Mouse (Mus musculus) gastrocnemius, adult 8-10 months (tissue): Measurements from ENCODE around the gene Vat1. TPM values are rescaled to one million over a fixed set of nuclear protein-coding genes. Genes with fewer than 3 reads are reported as not detected.
"Not testable (repeated sequence)": the region's sequence is repeated elsewhere in the genome, so short reads cannot be mapped to it uniquely, and the experiment has no call there.

Experiments
- DNase-seq, 2 experiments: peaks; one replicate each; pipeline ENCODE4 v3.0.0; 2022; ENCODE audit warnings: low spot score in 2 of 2
- total RNA-seq, 4 experiments: library from RNA; stranded (reverse); gene quantifications; 2 replicates each; pipeline ENCODE4 v1.2.4; 2022

The Vat1 gene
- total RNA-seq, 4 experiments from 2014 or later: 7.9 to 14.0 (median 9.8) TPM

DNA sequence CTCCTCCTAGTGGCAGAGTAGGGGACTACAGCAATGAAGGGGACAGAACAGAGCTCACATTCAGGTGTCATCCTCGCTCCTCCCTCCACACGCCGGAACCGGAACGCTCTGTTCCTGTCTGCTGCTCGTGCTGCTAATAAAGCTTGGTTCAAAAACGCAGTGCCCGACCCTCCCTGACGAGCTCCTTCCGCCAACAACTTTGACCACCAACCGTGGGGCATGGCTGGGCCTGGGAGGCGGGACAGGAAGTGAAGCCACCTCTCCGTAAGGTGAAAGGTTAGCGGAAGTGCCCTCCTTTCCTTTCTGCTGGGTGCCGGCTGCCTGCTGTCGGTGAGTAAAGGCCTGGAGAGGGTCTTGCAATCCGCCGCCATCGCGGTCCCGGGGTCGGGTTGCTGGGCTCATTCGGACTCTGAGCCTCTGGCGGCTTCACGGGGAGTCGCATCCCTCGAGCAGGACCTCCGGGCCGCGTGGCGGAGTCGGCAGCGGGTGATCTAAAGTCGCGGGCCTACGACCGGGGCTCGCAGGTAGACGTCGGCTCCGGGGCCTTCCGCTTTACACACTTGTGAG lies 23.8 kb downstream of the Vat1 start, which contains the start of gene Rpl27:
Gene Rpl27, plus strand, starts transcription at position 172 of the 567 bp plus-strand sequence.
- DNase-seq: peak; percentile 95 to 97

DNA sequence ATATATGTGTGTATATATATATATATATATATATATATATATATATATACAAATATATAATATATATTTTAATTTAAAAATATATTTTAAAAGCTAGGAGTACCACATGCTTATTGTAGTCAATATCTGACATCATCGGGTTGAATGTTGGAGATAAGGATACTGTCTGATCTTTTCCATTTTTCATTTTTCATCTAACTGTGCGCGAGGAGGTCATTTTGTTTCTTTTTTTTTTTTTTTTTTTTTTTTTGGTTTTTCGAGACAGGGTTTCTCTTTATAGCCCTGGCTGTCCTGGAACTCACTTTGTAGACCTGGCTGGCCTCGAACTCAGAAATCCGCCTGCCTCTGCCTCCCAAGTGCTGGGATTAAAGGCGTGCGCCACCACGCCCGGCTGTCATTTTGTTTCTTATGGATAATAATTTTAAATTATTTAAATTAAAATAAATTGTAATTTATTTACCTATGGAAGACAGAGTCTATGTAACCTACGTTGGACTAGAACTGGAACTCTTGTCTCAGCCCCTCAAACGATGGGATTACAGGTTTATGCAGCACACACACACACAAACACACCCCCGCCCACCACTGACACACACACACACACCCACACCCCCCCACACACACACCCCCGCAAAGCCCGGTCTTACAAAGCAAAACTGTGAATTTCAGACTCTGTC lies 24.4 kb downstream of the Vat1 start:
- not testable (repeated sequence) for DNase-seq

DNA sequence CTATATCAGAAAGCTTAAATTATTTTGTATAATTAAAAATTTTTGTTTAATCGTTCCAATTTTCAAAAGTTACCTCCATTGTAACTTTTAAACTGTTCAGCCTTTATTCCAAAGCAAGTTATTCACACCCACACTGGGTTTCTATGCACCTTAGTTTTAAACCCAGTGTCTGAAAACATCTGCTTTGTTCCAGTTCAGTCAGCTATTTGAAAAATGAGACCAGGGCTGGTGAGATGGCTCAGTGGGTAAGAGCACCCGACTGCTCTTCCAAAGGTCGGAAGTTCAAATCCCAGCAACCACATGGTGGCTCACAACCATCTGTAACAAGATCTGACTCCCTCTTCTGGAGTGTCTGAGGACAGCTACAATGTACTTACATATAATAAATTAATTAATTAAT lies 28.0 kb downstream of the Vat1 start:
- DNase-seq: not testable (repeated sequence)

DNA sequence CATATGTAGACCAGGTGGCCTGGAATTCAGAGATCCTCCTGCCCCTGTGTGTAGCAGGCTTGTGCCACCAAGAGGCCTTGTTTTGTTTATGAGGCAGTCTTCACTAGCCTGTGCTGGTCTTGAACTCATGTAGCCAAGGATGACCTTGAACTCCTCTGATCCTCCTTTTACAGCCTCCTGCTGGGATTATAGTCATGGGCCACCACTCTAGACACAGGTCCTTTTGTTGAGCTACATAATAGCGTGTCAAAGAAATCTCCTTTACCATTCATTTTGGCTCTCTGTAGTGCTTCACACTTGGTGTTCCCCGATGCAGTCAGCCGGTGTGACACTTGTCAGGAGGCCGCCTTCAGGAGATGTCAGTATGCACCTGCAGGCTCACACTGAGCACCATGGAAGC lies 29.1 kb downstream of the Vat1 start:
- no peak for DNase-seq

DNA sequence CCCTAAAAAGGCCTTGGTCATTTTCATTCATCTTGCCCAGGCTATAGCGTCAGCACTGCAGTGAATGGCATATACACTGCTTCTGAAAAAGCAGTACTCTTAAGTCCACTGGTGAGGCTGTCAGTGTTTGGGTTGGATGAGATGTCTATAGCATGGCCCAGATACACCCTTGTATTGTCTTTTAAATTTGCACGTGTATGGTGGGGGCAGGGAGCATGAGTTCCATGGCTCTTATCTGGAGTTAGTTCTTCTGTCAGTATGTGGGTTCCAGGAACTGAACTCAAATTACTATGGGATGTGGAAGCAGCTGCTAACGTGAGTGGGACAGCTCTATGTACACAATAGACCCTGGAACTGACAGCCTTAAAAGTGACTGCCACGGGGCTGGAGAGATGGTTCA lies 30.2 kb downstream of the Vat1 start:
- no peak for DNase-seq

DNA sequence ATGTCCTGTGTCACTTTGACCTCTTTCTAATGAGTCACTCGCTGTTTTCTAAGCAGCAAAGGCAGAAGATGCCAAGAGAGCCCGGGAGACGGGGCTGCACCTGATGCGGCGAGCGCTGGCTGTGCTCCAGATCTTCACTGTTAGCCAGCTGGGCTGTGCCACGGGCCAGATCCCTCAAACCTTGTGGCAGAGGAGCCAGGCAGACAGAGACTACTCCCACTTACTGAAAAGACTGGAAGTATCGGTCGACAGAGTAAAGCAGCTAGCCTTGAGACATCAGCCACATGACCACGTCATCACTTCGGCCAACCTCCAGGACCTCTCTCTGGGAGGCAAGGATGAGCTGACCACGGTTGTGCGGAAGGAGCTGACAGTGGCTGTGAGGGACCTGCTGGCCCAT lies 32.6 kb downstream of the Vat1 start:
- no peak for DNase-seq

DNA sequence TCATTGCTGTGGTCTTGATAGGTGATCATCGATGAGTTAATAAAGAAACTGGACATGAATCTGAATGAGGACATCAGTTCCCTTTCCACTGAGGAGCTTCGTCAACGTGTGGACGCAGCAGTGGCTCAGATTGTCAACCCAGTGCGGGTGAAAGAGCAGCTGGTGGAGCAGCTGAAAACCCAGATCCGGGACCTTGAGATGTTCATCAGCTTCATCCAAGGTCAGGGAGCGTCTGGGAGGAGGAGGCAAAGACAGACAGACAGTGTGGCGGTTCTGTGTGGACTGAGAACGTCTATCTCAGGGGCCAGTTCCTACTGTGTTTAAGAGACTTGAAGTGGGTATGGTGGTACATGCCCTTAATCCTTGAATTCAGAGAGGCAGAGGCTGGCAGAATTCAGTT lies 34.7 kb downstream of the Vat1 start:
- DNase-seq: no peak

DNA sequence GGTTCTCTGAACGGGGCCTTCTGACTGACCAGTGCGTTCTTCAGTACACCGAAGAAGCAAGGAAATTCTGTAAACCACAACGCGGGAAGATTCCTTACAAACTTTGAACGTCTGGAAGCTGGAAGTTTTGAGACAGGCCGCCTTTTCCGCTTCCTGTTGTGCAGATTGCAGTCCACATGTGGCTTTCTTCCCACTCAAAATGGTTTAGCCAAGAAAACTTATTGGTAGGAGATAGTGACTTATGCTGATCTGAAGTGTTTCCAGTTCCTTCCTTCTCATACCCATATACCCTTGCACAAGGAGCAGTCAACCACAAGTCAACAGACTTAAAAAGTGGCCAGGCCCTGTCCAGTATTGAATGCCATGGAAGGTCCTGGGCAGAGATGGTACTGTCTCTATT lies 39.9 kb downstream of the Vat1 start:
- DNase-seq: no peak

DNA sequence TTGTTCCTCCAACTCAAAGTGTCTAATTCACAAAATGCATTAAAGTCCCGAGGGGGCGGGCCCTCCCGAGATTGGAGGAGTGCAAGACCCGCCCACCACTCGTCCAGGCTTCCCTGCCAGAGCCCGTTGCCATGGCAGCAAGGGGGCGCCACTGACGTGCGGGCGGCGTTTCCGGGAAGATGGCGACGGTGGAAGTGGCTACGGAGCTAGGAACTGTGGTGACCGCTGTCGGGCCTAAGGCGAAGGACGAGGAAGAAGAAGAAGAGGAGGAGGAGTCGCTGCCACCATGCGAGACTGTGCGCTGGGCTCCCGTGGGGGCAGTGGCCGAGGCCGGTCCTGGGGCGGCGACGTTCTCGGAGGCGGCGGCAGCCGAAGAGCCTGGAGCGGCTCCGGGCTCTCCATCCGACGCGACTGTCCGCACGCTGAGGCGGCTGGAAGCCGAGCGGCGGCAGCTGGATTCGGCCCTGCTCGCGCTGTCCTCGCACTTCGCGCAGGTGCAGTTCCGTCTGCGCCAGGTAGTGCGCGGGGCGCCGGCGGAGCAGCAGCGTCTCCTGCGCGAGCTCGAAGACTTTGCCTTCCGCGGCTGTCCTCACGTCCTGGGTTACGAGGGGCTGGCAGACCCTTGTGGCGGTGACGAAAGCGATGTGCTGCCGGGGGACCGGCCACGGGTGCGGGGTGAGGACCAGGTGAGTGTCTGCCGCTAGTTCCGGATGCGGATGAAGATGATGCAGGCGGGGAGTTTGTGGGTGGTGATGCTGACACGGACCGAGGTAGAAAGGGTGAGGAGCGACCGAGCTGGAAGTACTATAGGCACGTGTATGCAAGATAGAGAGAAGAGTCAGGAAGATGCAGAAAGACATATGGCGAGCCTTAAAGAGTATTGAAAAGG lies 40.9 kb downstream of the Vat1 start, which contains the start of the genes Rundc1 and Ptges3l:
Gene Rundc1, plus strand, starts transcription at position 161 of the 889 bp plus-strand sequence.
Gene Ptges3l, minus strand, starts transcription at position 409 of the 889 bp plus-strand sequence.
- DNase-seq: peak; percentile 96

DNA sequence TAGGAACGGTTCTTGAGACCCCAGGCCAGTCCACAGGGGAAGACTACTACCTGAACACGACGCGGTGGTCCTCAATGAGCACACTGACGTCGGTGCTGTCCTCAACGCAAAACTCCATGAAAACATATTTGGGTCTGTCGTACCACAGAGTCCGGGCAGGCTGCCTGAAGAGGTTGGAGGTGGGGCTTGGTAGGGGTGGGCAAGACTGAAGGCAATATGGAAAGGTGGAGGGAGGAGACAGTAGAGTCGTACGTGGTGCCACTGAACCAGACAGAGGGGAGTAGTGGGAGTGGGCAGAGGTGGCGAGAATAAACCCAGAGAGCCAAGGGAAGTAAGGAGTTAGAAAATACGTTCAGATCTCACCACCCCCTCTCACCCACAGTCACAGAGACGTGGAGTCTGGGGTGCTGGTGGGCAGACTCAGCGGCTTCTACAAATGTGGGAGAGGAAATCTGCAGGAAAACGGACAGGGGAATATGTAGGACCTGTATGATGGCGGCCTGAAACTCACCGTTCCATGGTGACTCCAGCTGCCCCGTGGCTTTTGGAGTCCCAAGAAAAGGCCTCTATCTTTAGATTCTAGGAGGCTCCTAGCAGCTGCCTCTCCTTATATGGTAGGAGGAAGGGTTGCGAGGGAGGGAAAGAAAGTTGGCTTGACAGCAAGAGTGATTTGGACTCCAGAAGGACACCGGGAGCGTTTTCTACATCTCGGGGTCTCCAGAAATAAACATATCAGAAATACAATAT lies 41.8 kb downstream of the Vat1 start, which contains the start of gene Gm27029:
Gene Gm27029, minus strand, starts transcription at position 692 of the 747 bp plus-strand sequence.
- peak; percentile 48 to 53 for DNase-seq

DNA sequence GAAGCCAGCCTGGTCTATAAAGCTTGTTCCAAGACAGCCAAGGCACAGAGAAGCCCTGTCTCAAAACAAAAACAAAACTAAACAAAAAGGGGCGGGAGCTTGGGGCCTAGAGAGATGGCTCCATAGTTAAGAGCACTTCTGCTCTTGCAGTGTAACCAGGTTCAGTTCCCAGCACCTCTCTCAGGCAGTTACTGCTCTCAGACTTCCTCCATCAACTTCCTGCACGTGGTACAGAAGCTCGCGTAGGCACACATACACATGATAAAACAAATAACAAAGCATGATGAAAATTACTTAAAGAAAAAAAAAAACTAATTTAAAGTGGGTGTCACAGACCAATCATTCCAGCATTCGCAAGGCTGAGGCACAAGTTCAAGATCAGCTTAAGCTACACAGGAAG lies 45.9 kb downstream of the Vat1 start:
- DNase-seq: no peak

DNA sequence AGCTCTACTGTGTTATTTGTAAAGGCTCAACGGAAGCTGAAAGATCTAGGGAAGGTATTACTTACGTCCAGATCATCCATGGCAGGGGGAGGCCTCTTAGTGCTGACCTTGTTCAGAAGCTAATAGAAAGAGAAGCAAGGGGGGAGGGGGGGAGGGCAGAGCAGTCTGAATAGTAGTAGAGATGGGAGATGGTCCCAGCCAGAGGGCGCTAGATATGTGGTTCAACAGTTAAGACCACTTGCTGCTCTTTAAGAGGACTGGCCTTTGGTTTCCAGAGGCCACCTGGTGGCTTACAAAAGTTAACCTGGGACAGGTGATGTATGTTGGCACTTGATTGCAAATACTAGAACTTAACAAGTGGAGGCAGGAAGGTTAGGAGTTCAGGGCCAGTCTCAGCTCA lies 46.4 kb downstream of the Vat1 start:
- DNase-seq: no peak

DNA sequence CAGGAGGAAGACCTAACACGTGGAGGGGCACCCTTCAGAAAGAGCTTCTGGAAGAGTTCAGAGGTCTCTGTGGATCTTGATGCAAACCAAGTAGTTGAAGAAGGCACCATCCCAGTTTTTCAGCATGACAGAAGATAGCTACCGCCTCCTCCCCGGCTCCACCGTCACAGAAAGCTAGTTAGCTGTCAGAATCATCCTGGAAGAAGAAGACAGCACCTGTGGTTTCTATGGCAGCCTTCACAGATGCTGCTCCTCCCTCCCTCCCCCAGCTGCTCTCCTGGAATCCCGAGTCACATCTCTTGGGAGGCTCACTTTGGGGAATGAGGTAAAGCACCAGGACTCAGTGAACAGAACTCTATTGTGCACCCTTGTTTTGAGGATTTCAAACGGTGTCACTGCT lies 47.0 kb downstream of the Vat1 start:
- no peak for DNase-seq

DNA sequence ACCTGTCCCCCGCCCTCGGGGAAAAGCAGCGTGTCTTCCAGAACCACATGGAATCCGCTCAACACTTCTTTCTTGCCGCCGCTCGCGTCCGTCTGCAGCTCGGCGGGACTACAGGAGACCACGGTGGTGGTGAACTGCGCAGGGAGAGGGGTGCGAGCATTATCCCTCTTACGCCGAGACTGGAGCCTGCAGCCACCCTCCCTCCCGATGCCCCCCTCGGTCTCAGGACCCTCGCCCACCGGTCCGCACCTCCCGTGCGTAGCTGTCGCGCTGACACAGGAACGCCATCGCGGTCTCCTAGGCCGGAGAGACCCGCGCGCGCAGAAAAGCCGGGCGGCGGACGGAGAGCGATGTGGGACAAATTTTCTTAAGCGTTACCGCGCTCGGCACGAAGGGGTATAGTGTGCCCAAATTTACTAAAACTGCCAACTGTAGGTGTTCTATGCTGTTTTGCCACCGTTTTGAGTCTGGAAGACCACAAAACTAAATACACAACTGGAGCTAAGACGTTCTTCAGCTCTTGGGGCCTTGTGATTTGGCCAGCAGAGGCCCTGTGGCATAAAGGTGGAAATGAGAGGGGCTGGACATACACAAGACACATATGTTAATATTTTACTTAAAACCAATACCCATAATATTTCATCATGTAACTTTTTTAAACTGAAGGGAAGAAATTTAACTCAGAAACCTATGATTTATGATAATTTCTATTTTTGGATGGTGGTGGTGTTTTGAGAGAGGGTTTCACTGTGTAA lies 48.8 kb downstream of the Vat1 start, which contains the start of gene Aarsd1:
Gene Aarsd1, minus strand, starts transcription at position 515 of the 755 bp plus-strand sequence.
- DNase-seq: peak; percentile 67 to 77

DNA sequence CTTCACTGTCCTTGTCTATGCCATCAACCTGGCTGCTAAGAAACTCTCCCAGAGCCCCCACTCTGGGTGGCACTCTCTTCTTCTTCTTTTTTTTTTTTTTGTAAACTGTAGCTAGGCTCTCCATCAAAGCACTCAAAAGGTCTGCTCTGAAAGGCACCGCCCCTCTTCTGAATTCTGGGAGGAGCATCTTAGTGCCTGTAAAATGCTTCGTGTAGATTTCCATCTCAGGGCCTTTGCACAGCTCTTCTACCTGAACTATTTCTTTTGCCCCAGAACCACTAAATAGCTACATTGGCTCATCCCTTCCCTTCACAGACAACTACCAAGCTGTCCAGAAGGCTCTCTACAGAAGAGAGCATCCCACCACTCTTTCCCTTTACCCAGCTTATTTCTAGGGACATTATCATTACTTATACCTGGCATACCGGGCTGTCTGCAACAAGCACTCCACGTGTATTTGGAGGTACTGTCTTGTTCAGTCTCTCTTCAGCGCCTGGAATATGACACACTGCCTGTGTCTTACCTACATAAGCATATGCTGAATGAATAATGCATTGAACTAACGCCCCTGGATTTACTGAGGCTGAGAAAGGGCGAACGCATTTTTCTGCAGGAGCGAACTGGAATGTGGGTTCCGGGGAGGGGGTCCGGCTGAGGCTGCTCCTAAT lies 49.5 kb downstream of the Vat1 start:
- DNase-seq: no peak

DNA sequence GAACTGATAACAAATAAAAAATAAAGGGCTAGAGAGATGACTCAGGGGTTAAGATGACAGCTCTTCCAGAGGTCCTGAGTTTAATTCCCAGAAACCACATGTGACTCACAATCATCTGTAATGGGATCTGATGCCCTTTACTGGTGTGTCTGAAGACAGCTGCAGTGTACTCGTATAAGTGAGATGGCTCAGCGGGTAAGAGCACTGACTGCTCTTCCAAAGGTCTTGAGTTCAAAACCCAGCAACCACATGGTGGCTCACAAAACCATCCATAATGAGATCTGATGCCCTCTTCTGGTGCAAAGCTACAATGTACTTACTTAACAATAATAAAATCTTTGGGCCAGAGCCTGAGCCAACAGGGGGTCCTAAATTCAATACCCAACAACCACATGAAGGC lies 50.7 kb downstream of the Vat1 start:
- no peak for DNase-seq
